Mouse (Mus musculus) liver, embryonic 15.5 days (tissue): Measurements from ENCODE around the gene Tspyl4. TPM values are rescaled to one million over a fixed set of nuclear protein-coding genes. Genes with fewer than 3 reads are reported as not detected.
"Not testable (repeated sequence)": the region's sequence is repeated elsewhere in the genome, so short reads cannot be mapped to it uniquely, and the experiment has no call there.

ENCODE experiments used
- ATAC-seq: fragments of 200-750 bp; cut with Nextera tagmentation; 2 replicates; pipeline ENCODE4 v1.8.0; 2017; ENCODE audit warnings: moderate number of reproducible peaks, mild to moderate bottlenecking, moderate library complexity; ENCODE audit not compliant: insufficient read depth
- H3K27ac ChIP-seq: fragments of 300-500 bp; sonication (generic); replicated peaks from 2 replicates; pipeline ENCODE4 v1.5.1; 2015; ENCODE audit warnings: mild to moderate bottlenecking, inconsistent platforms
- H3K27me3 ChIP-seq: fragments of 300-500 bp; sonication (generic); 2 replicates; pipeline ENCODE4 v1.6.1; 2015; ENCODE audit warnings: mild to moderate bottlenecking, inconsistent platforms
- H3K36me3 ChIP-seq: fragments of 300-500 bp; sonication (generic); replicated peaks from 2 replicates; pipeline ENCODE4 v1.6.1; 2015; ENCODE audit warnings: moderate library complexity, mild to moderate bottlenecking, inconsistent platforms
- H3K4me1 ChIP-seq: fragments of 300-500 bp; sonication (generic); replicated peaks from 2 replicates; pipeline ENCODE4 v1.6.1; 2015; ENCODE audit warnings: inconsistent platforms
- H3K4me2 ChIP-seq: fragments of 300-500 bp; sonication (generic); 2 replicates; pipeline ENCODE4 v1.6.1; 2015; ENCODE audit warnings: moderate library complexity, mild to moderate bottlenecking, inconsistent platforms
- H3K4me3 ChIP-seq: fragments of 300-500 bp; sonication (generic); replicated peaks from 2 replicates; pipeline ENCODE4 v1.5.1; 2015; ENCODE audit warnings: mild to moderate bottlenecking, inconsistent platforms
- H3K9ac ChIP-seq: fragments of 300-500 bp; sonication (generic); 2 replicates; pipeline ENCODE4 v1.6.1; 2015; ENCODE audit warnings: moderate library complexity, mild to moderate bottlenecking, inconsistent platforms
- H3K9me3 ChIP-seq: fragments of 300-500 bp; sonication (generic); replicated peaks from 2 replicates; pipeline ENCODE4 v1.6.1; 2016; ENCODE audit warnings: inconsistent platforms
- WGBS: fragments of 180-500 bp; shearing (Covaris S2); methylation state at CpG from one replicate; pipeline ENCODE4 v1.1.7; 2015; ENCODE audit warnings: mixed read lengths; ENCODE audit not compliant: insufficient replicate concordance; 5-methylcytosine and 5-hydroxymethylcytosine counted together
- polyA plus RNA-seq: library from polyadenylated mRNA; unstranded; fragments of >200 nt; fragmentation: Nextera tagmentation; extraction: Ambion mirVana; gene quantifications from 2 replicates; pipeline ENCODE4 v1.2.1, GENCODE M21; 2015

Gene Tspyl4
- 0.55 and 0.76 TPM in 2 replicates for polyA plus RNA-seq

DNA sequence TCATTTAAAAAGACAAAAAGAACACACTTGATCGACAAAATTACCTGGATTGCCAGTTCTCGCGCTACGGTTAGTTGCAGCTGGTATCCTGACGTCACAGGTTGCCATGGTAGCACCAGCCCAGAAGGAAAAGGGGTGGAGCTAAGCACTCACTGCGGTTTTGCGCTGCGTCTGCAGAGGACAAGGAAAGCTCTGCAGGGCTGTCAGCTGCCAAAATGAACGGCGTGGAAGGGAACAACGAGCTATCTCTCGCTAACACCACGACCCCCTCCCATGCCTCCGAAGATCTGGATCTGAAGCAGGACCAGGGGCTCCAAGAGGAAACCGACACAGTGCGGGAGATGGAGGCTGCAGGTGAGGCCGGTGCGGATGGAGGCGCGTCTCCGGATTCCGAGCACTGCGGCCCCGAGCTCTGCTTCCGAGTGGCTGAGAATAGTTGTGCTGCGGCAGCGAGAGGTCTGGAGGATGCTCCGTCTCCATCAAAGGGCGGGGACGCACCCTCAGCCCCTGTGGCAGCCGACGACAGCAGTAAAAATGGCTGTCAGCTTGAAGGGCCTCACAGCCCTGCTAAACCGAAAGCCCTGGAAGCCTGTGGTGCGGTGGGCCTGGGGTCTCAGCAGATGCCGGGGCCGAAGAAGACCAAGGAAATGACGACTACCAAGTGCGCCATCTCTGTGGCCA, at the start of gene Tspyl4:
Gene Tspyl4, plus strand, starts transcription at position 144 of the 681 bp plus-strand sequence.
- H3K27ac ChIP-seq: no peak within 1 kb of the TSS

DNA sequence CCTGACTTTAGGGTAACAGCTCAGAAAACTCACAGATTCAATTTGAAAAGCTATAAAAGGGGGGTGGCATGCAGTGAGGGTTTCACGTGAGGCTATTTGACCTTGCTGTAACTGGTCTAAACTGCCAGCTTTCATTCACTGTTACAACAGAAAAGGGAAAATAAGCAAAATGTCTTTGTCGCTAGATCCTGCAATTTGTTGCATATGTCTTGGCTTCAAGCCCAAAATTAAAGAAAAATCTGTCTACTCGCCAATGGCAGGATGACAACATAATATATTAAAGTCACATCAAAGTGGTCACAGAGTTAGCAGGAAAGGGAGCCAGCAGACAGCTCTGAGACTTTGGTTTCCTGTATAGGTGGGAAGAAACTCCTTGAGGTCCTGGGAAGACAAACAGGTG, 49.5 kb upstream of the Tspyl4 start:
- H3K4me2 ChIP-seq: no peak overlapping the region
- H3K36me3 ChIP-seq: no peaks in the 10 kb centered on the region
- WGBS: 49% methylated on average over 3 of the region's 3 CpGs
- ATAC-seq: no peak
- no peaks in the 10 kb centered on the region for H3K4me1 ChIP-seq
- no peak overlapping the region for H3K27ac ChIP-seq
- no peak overlapping the region for H3K4me3 ChIP-seq
- no peak overlapping the region for H3K9ac ChIP-seq
- no peaks in the 10 kb centered on the region for H3K9me3 ChIP-seq
- H3K27me3 ChIP-seq: no peaks in the 10 kb centered on the region

More for the DNA sequence above, at the start of gene Tspyl4:
- under 1% methylated on average over 38 of the region's 38 CpGs for WGBS
- peak; percentile 87 for ATAC-seq
- H3K4me2 ChIP-seq: peak within 1 kb of the TSS; percentile 89
- peaks cover 17% of the 10 kb centered on the region for H3K4me1 ChIP-seq
- no peaks in the 10 kb centered on the region for H3K36me3 ChIP-seq
- H3K9ac ChIP-seq: peak within 1 kb of the TSS; percentile 11; the same call in 1 of the 2 replicates
- H3K27me3 ChIP-seq: peaks cover 15% of the 10 kb centered on the region
- H3K9me3 ChIP-seq: no peaks in the 10 kb centered on the region
- peak within 1 kb of the TSS; percentile 60 for H3K4me3 ChIP-seq

DNA sequence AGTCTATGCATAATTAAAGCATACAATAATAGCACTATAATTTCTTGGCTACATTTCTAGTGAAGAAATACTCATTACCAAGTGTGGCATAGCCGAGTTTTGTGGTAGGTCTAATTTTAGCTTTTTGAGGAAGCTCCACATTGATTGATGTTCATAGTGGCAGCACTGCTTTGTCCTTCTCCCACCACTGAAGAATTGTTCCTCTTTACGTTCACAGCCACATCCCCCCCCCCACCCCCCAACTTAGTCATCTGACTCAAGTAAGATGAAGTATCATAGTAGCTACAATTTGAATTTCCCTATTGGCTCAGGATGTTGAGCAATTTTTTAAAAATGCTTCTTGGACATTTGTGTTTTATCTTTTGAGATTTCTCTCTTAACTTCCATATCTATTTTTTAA, 47.6 kb upstream of the Tspyl4 start:
- H3K27ac ChIP-seq: no peak overlapping the region
- H3K4me2 ChIP-seq: no peak overlapping the region
- ATAC-seq: no peak
- no peak overlapping the region for H3K4me3 ChIP-seq
- no peaks in the 10 kb centered on the region for H3K9me3 ChIP-seq
- no peaks in the 10 kb centered on the region for H3K4me1 ChIP-seq
- no peak overlapping the region for H3K9ac ChIP-seq
- WGBS: 7% methylated on average over 2 of the region's 2 CpGs
- H3K36me3 ChIP-seq: no peaks in the 10 kb centered on the region
- no peaks in the 10 kb centered on the region for H3K27me3 ChIP-seq

DNA sequence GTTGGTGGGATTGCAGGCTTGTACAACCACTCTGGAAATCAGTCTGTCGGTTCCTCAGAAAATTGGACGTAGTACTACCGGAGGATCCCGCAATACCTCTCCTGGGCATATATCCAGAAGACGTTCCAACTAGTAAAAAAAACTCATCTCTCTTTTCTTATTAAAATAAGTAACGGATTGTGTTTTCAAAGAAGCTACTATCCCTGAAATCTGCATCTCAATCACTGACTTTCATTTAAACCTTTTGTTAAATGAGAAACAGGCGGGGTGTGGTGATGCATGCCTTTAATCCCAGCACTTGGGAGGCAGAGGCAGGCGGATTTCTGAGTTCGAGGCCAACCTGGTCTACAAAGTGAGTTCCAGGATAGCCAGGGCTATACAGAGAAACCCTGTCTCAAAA, 44.4 kb upstream of the Tspyl4 start:
- ATAC-seq, H3K4me3 ChIP-seq, H3K36me3 ChIP-seq, H3K4me1 ChIP-seq, H3K27ac ChIP-seq, H3K27me3 ChIP-seq, H3K9me3 ChIP-seq, H3K9ac ChIP-seq, H3K4me2 ChIP-seq: not testable (repeated sequence)
- 72% methylated on average over 9 of the region's 9 CpGs for WGBS

DNA sequence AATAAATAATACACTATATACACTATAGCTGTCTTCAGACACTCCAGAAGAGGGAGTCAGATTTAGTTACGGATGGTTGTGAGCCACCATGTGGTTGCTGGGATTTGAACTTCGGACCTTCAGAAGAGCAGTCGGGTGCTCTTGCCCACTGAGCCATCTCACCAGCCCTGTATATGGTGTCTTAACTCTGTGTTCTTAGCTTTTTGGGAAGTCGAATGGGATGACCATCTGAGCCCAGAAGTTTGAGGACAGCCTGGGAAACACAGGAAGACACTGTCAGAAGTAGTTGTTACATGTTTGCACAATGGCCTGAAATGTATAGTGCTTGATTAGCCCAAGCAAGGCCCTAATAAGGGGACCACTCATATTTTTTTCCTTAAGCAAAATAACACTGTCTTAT, 32.1 kb upstream of the Tspyl4 start:
- no peak overlapping the region for H3K4me2 ChIP-seq
- WGBS: 53% methylated on average over 4 of the region's 4 CpGs

DNA sequence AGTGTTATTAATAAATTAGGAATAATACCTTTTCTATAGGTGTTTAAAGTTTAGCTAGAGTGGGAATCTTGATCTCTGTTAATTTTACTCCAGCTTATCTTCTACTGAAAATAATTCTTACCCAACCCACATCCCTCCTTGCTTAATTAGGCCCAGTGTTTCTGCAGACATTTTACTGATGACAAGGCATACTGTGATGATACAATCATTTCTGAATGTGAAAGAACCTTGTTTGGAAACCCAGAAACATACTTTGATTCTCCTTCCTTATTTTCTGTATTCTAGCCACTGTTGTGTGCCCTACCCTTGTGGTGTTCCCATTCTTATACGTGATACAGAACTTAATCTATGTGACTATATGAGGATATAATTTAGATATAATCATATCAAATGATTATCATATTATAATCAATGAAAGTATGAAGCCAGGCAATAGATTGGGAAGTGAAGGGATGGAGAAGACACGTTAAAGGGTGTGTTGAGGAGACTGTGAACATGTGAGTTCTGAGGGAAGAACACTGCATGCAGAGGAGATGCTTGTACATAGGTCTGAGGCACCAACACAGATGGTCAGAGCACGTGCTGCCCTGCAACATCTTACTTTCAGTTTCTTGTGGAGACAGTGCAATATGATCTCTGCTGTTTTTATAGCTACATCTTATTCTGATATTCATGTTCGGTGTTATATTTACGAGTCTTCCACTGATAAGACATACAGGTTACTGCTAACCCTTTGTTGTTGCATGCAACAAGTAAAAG, 29.8 kb upstream of the Tspyl4 start:
- Histone ChIP-seq H3K4me3 (no peak overlapping the region), H3K4me1 (no peaks in the 10 kb centered on the region), H3K27ac (no peak overlapping the region), H3K36me3 (no peaks in the 10 kb centered on the region), H3K9ac (no peak overlapping the region), H3K9me3 (no peaks in the 10 kb centered on the region), H3K27me3 (no peaks in the 10 kb centered on the region), H3K4me2 (no peak overlapping the region)
- 54% methylated on average over 5 of the region's 5 CpGs for WGBS
- no peak for ATAC-seq

More for the DNA sequence above, 32.1 kb upstream of the Tspyl4 start:
- Histone ChIP-seq H3K4me1 (no peaks in the 10 kb centered on the region), H3K9ac (no peak overlapping the region), H3K36me3 (no peaks in the 10 kb centered on the region), H3K27me3 (no peaks in the 10 kb centered on the region), H3K27ac (no peak overlapping the region), H3K4me3 (no peak overlapping the region), H3K9me3 (no peaks in the 10 kb centered on the region)
- ATAC-seq: no peak

DNA sequence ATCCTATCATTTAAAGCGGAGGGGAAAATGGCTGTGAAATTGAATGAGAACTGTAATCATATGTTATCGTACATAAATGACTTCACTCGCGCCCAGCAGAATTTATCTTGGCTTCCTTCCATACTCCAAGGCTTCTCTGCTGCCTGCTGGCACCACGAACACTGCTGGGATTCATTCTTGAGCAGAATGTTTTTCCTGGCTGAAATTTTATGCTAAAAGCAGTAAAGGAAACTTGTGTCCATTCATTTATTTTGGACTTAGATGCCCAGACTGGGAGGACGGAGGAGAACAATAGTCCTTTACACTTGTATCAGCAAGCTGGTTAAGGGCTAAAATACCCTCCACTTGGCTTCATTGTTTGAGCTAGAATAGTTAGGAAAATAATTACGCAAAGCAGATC, 25.6 kb upstream of the Tspyl4 start:
- no peak overlapping the region for H3K9ac ChIP-seq
- no peaks in the 10 kb centered on the region for H3K9me3 ChIP-seq
- H3K4me2 ChIP-seq: no peak overlapping the region
- H3K4me1 ChIP-seq: no peaks in the 10 kb centered on the region
- no peaks in the 10 kb centered on the region for H3K36me3 ChIP-seq
- no peak overlapping the region for H3K4me3 ChIP-seq
- H3K27ac ChIP-seq: no peak overlapping the region
- no peak for ATAC-seq
- WGBS: 62% methylated on average over 7 of the region's 7 CpGs
- no peaks in the 10 kb centered on the region for H3K27me3 ChIP-seq

DNA sequence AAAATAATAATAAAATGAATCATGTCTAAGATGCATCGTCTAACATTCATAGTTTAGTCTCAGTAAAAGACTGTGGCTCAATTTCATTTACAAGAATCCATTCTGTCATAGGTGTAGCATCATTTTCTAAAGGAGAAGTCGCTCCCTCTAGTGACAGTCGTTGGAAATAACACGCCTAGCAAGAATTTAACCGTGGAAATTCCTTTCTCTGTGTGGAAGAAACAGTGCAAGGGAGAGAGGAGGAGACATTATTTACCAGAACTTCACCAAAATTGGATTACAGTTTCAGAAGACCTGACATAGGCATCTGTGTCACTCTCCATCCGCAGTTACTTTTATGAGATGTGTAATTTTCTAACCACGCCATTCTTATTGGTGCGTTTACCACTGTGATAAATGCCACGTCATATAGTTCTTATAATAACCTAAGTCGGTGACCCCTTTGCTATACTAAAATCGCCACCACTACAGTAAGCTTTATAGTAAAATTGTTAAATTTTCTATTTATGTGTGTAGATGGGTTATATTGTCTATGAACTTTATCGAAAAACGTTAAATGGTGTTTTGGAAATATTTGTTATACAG, 16.6 kb upstream of the Tspyl4 start:
- H3K9ac ChIP-seq: peak overlapping the region; percentile 32; the same call in 1 of the 2 replicates
- no peak overlapping the region for H3K27ac ChIP-seq
- WGBS: 16% methylated on average over 13 of the region's 13 CpGs
- H3K9me3 ChIP-seq: no peaks in the 10 kb centered on the region
- H3K4me3 ChIP-seq: peak overlapping the region; percentile 51
- H3K36me3 ChIP-seq: no peaks in the 10 kb centered on the region
- no peak for ATAC-seq
- H3K4me2 ChIP-seq: peak overlapping the region; percentile 85
- H3K27me3 ChIP-seq: no peaks in the 10 kb centered on the region
- peaks cover 21% of the 10 kb centered on the region for H3K4me1 ChIP-seq

DNA sequence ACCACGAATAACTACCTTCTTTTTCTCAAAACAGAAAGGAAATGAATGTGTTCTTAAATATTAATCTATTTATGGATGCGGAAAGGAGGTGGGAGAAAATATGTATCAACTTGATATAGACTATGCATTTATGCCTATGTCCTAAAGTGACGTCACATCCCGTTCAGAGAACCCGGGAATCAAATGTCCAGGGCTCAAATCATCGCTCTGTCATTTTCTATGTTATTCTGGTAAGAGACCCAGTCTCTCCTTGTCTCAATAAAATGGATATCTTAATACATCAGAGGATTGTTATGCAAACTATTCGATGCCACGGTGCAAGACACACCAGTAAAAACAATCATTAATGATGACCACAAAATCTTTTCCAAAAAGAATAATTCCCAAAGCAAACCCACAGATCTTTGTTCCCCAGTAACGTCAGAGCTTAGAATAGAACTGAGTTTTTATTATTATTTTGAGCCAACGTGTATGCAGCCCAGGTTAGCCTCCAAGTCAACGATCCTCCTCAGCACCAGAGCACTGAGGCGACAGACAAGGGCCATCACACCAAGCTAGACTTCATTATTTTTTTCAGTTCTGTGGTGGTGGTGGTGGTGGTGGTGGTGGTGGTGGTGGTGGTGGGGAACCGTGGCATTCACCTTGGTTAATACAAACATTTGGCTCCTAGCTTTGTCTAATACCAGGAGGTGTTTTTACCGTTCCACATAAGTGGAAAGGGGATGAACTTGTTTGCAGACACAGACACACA, 15.9 kb upstream of the Tspyl4 start:
- WGBS: 16% methylated on average over 14 of the region's 14 CpGs
- Histone ChIP-seq H3K4me3 (peak overlapping the region; percentile 98), H3K4me1 (peaks cover 21% of the 10 kb centered on the region), H3K27me3 (no peaks in the 10 kb centered on the region), H3K27ac (peak overlapping the region; percentile 93), H3K4me2 (peak overlapping the region; percentile 85), H3K9me3 (no peaks in the 10 kb centered on the region), H3K9ac (peak overlapping the region; percentile 97), H3K36me3 (no peaks in the 10 kb centered on the region)
- peak; percentile 19 for ATAC-seq

DNA sequence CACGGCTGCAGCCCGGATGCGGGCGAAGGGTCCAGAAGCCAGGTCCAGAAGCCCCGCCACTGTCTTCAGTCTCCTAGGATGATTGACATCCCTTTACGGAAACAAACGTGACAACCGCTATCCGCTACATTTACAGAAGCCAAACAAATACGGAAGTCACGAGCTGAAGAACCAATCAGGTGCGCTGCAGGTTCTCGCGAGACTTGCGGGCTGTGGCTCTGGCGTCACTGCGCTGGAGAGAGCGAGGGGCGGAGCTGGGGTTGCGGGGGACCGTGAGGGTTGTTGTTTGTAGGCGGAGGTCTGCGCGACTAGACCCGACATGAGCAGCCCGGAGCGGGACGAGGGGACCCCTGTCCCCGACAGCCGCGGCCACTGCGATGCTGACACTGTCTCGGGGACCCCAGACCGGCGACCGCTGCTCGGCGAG, 15.3 kb upstream of the Tspyl4 start, which contains the start of gene Tspyl1:
Gene Tspyl1, plus strand, starts transcription at position 229 of the 427 bp plus-strand sequence.
- H3K36me3 ChIP-seq: 0 out of 2 replicates have a peak, but pooled peaks cover under 1% of the 10 kb centered on the region
- H3K9ac ChIP-seq: peak within 1 kb of the TSS; percentile 97
- H3K27ac ChIP-seq: peak within 1 kb of the TSS; percentile 93
- H3K4me1 ChIP-seq: peaks cover 21% of the 10 kb centered on the region
- no peaks in the 10 kb centered on the region for H3K27me3 ChIP-seq
- peak; percentile 97 for ATAC-seq
- peak within 1 kb of the TSS; percentile 85 for H3K4me2 ChIP-seq
- H3K4me3 ChIP-seq: peak within 1 kb of the TSS; percentile 98
- WGBS: 0% methylated on average over 38 of the region's 38 CpGs
- H3K9me3 ChIP-seq: no peaks in the 10 kb centered on the region
